Mouse (Mus musculus): Measurements from ENCODE around the gene Slc2a13. TPM values are rescaled to one million over a fixed set of nuclear protein-coding genes. Genes with fewer than 3 reads are reported as not detected.
A peak's percentile ranks its signal among the peaks of the same experiment; 100 is the strongest.

Slc2a13 gene
- polyA plus RNA-seq, 1 experiment: not detected

- WGBS: 91% methylated on average over 2 of the region's 2 CpGs
- peaks cover 3% of the 10 kb centered on the region for H3K4me1 ChIP-seq (ENCODE audit: control insufficient read depth, insufficient read depth, low read length)
- no peak overlapping the region for H3K27ac ChIP-seq (ENCODE audit: insufficient read depth, low read depth, low read length)
- TF ChIP-seq POLR2A (IDR thresholded peaks at IDR 0.05; ENCODE audit: insufficient read depth, low read depth, low read length) (no peak), CTCF (IDR thresholded peaks at IDR 0.05; ENCODE audit: insufficient read depth, low read depth, low read length) (no peak)
- H3K4me3 ChIP-seq (ENCODE audit: insufficient read depth, low read depth, low read length): no peak overlapping the region
Measured at GRCm38 (mm10) chr15:91526876-91527275, 46.2 kb downstream of the Slc2a13 start.

- TF ChIP-seq POLR2A (IDR thresholded peaks at IDR 0.05; ENCODE audit: insufficient read depth, low read depth, low read length): no peak
- TF ChIP-seq CTCF (IDR thresholded peaks at IDR 0.05; ENCODE audit: insufficient read depth, low read depth, low read length): no peak
- Histone ChIP-seq H3K4me3 (ENCODE audit: insufficient read depth, low read depth, low read length) (no peak overlapping the region), H3K27ac (ENCODE audit: insufficient read depth, low read depth, low read length) (no peak overlapping the region), H3K4me1 (ENCODE audit: control insufficient read depth, insufficient read depth, low read length) (peaks cover 3% of the 10 kb centered on the region)
- 93% methylated on average over 3 of the region's 3 CpGs for WGBS
Measured at GRCm38 (mm10) chr15:91526166-91526565, 46.9 kb downstream of the Slc2a13 start.

- WGBS: 28% methylated on average over 10 of the region's 10 CpGs
- TF ChIP-seq POLR2A (IDR thresholded peaks at IDR 0.05; ENCODE audit: insufficient read depth, low read depth, low read length) (no peak), CTCF (IDR thresholded peaks at IDR 0.05; ENCODE audit: insufficient read depth, low read depth, low read length) (no peak)
- no peak overlapping the region for H3K4me3 ChIP-seq (ENCODE audit: insufficient read depth, low read depth, low read length)
- peaks cover 3% of the 10 kb centered on the region for H3K4me1 ChIP-seq (ENCODE audit: control insufficient read depth, insufficient read depth, low read length)
- H3K27ac ChIP-seq (ENCODE audit: insufficient read depth, low read depth, low read length): peak overlapping the region; percentile 28; the same call in 1 of the 2 replicates
Measured at GRCm38 (mm10) chr15:91524451-91524850, 48.6 kb downstream of the Slc2a13 start.

GRCm38 (mm10) chr15:91503291-91503690 lies 69.8 kb downstream of the Slc2a13 start:
- H3K4me3 ChIP-seq (ENCODE audit: insufficient read depth, low read depth, low read length): no peak overlapping the region
- H3K27ac ChIP-seq (ENCODE audit: insufficient read depth, low read depth, low read length): no peak overlapping the region
- H3K4me1 ChIP-seq (ENCODE audit: control insufficient read depth, insufficient read depth, low read length): peaks cover 5% of the 10 kb centered on the region
- 42% methylated on average over 6 of the region's 6 CpGs for WGBS
- TF ChIP-seq CTCF (IDR thresholded peaks at IDR 0.05; ENCODE audit: insufficient read depth, low read depth, low read length) (no peak), POLR2A (IDR thresholded peaks at IDR 0.05; ENCODE audit: insufficient read depth, low read depth, low read length) (no peak)

GRCm38 (mm10) chr15:91502661-91503060 lies 70.4 kb downstream of the Slc2a13 start:
- no peak overlapping the region for H3K27ac ChIP-seq (ENCODE audit: insufficient read depth, low read depth, low read length)
- TF ChIP-seq POLR2A (IDR thresholded peaks at IDR 0.05; ENCODE audit: insufficient read depth, low read depth, low read length): no peak
- TF ChIP-seq CTCF (IDR thresholded peaks at IDR 0.05; ENCODE audit: insufficient read depth, low read depth, low read length): no peak
- no peak overlapping the region for H3K4me3 ChIP-seq (ENCODE audit: insufficient read depth, low read depth, low read length)
- peaks cover 5% of the 10 kb centered on the region for H3K4me1 ChIP-seq (ENCODE audit: control insufficient read depth, insufficient read depth, low read length)
- WGBS: 10% methylated on average over 1 of the region's 1 CpGs

GRCm38 (mm10) chr15:91502235-91502634 lies 70.8 kb downstream of the Slc2a13 start:
- TF ChIP-seq CTCF (IDR thresholded peaks at IDR 0.05; ENCODE audit: insufficient read depth, low read depth, low read length) (no peak), POLR2A (IDR thresholded peaks at IDR 0.05; ENCODE audit: insufficient read depth, low read depth, low read length) (no peak)
- 57% methylated on average over 9 of the region's 9 CpGs for WGBS
- Histone ChIP-seq H3K4me1 (ENCODE audit: control insufficient read depth, insufficient read depth, low read length) (peaks cover 5% of the 10 kb centered on the region), H3K4me3 (ENCODE audit: insufficient read depth, low read depth, low read length) (no peak overlapping the region), H3K27ac (ENCODE audit: insufficient read depth, low read depth, low read length) (no peak overlapping the region)

GRCm38 (mm10) chr15:91495014-91495413 lies 78.0 kb downstream of the Slc2a13 start:
- Histone ChIP-seq H3K4me3 (ENCODE audit: insufficient read depth, low read depth, low read length) (no peak overlapping the region), H3K27ac (ENCODE audit: insufficient read depth, low read depth, low read length) (no peak overlapping the region), H3K4me1 (ENCODE audit: control insufficient read depth, insufficient read depth, low read length) (no peaks in the 10 kb centered on the region)
- TF ChIP-seq POLR2A (IDR thresholded peaks at IDR 0.05; ENCODE audit: insufficient read depth, low read depth, low read length) (no peak), CTCF (IDR thresholded peaks at IDR 0.05; ENCODE audit: insufficient read depth, low read depth, low read length) (no peak)
- WGBS: 60% methylated on average over 4 of the region's 4 CpGs

GRCm38 (mm10) chr15:91479924-91480615 lies 93.0 kb downstream of the Slc2a13 start:
- WGBS: 85% methylated on average over 14 of the region's 14 CpGs
- no peak overlapping the region for H3K27ac ChIP-seq (ENCODE audit: insufficient read depth, low read depth, low read length)
- TF ChIP-seq POLR2A (IDR thresholded peaks at IDR 0.05; ENCODE audit: insufficient read depth, low read depth, low read length) (no peak), CTCF (IDR thresholded peaks at IDR 0.05; ENCODE audit: insufficient read depth, low read depth, low read length) (no peak)
- no peak overlapping the region for H3K4me3 ChIP-seq (ENCODE audit: insufficient read depth, low read depth, low read length)
- H3K4me1 ChIP-seq (ENCODE audit: control insufficient read depth, insufficient read depth, low read length): no peaks in the 10 kb centered on the region

- H3K27ac ChIP-seq (ENCODE audit: insufficient read depth, low read depth, low read length): no peak overlapping the region
- no peak overlapping the region for H3K4me3 ChIP-seq (ENCODE audit: insufficient read depth, low read depth, low read length)
- WGBS: 31% methylated on average over 5 of the region's 5 CpGs
- H3K4me1 ChIP-seq (ENCODE audit: control insufficient read depth, insufficient read depth, low read length): no peaks in the 10 kb centered on the region
- TF ChIP-seq CTCF (IDR thresholded peaks at IDR 0.05; ENCODE audit: insufficient read depth, low read depth, low read length): 0 out of 2 replicates have a peak, but pooled peaks have one; percentile 13
- no peak for TF ChIP-seq POLR2A (IDR thresholded peaks at IDR 0.05; ENCODE audit: insufficient read depth, low read depth, low read length)
Measured at GRCm38 (mm10) chr15:91477766-91478165, 95.3 kb downstream of the Slc2a13 start.

Measured in olfactory bulb, adult 2 months (tissue).